Mouse (Mus musculus): Measurements from ENCODE around the gene Raph1.
"Not testable (repeated sequence)": the region's sequence is repeated elsewhere in the genome, so short reads cannot be mapped to it uniquely, and the experiment has no call there.

DNA sequence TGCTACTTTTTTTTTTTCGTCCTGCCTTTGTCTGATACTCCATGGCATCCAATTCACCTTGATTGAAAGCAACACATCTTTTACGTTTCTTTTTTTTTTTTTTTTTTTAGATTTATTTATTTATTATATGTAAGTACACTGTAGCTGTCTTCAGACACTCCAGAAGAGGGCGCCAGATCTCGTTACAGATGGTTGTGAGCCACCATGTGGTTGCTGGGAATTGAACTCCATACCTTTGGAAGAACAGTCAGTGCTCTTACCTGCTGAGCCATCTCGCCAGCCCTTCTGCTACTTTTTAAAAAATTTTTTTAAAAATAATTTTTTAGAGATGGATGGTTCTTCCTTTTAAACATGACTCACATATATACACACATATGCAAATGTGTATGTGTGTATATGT lies 125.5 kb downstream of the Raph1 start:
- TF ChIP-seq POLR2A (IDR thresholded peaks at IDR 0.05; ENCODE audit: low read depth, low read length); CTCF (IDR thresholded peaks at IDR 0.05; ENCODE audit: borderline replicate concordance, insufficient read depth, low read length): not testable (repeated sequence)
